Mouse (Mus musculus) forebrain, embryonic 11.5 days (tissue): ENCODE results near the gene Agbl4. TPM values are rescaled to one million over a fixed set of nuclear protein-coding genes. Genes with fewer than 3 reads are reported as not detected.

ENCODE experiments used
- ATAC-seq: fragments of 200-750 bp; cut with Nextera tagmentation; replicated peaks from 2 replicates; pipeline ENCODE4 v1.8.0; 2017; ENCODE audit warnings: moderate TSS enrichment; ENCODE audit not compliant: low FRiP score
- DNase-seq: peaks from one replicate; pipeline ENCODE4 v3.0.0-alpha.2; 2017; ENCODE audit warnings: low spot score
- H3K27ac ChIP-seq: fragments of 300-500 bp; sonication (generic); 2 replicates; pipeline ENCODE4 v1.5.1; 2014; ENCODE audit warnings: low read depth, low read length
- H3K27me3 ChIP-seq: fragments of 300-500 bp; sonication (generic); 2 replicates; pipeline ENCODE4 v1.6.1; 2014; ENCODE audit warnings: mild to moderate bottlenecking, low read length, mixed read lengths; ENCODE audit not compliant: control insufficient read depth, insufficient read depth
- H3K36me3 ChIP-seq: fragments of 300-500 bp; sonication (generic); 2 replicates; pipeline ENCODE4 v1.6.1; 2014; ENCODE audit warnings: mild to moderate bottlenecking, low read length, moderate library complexity, mixed read lengths; ENCODE audit not compliant: control insufficient read depth, insufficient read depth
- H3K4me1 ChIP-seq: fragments of 300-500 bp; sonication (generic); replicated peaks from 2 replicates; pipeline ENCODE4 v1.6.1; 2014; ENCODE audit warnings: low read length, mixed read lengths; ENCODE audit not compliant: control insufficient read depth, insufficient read depth
- H3K4me2 ChIP-seq: fragments of 300-500 bp; sonication (generic); 2 replicates; pipeline ENCODE4 v1.6.1; 2014; ENCODE audit warnings: low read depth, mild to moderate bottlenecking, low read length, moderate library complexity, mixed read lengths; ENCODE audit not compliant: severe bottlenecking
- H3K4me3 ChIP-seq: fragments of 300-500 bp; sonication (generic); 2 replicates; pipeline ENCODE4 v1.5.1; 2014; ENCODE audit warnings: low read depth, low read length
- H3K9ac ChIP-seq: fragments of 300-500 bp; sonication (generic); 2 replicates; pipeline ENCODE4 v1.6.1; 2014; ENCODE audit warnings: low read length
- H3K9me3 ChIP-seq: fragments of 300-500 bp; sonication (generic); 2 replicates; pipeline ENCODE4 v1.6.1; 2016; ENCODE audit warnings: low read length, mixed read lengths; ENCODE audit not compliant: control insufficient read depth
- WGBS: fragments of 180-500 bp; shearing (Covaris S2); extraction: QIAGEN DNeasy Blood & Tissue Kit; methylation state at CpG from one replicate; pipeline ENCODE4 v1.1.7; 2014; 5-methylcytosine and 5-hydroxymethylcytosine counted together
- polyA plus RNA-seq: library from polyadenylated mRNA; unstranded; fragments of >200 nt; fragmentation: Nextera tagmentation; extraction: Ambion mirVana; gene quantifications from 2 replicates; pipeline ENCODE4 v1.2.1, GENCODE M21; 2014

Agbl4 gene
- polyA plus RNA-seq, 1 experiment from 2014 or later, result 1.1 TPM

GRCm38 (mm10) chr4:111624914-111625313 is 1227.5 kb downstream of the Agbl4 start:
- Histone ChIP-seq H3K36me3 (no peaks in the 10 kb centered on the region), H3K4me2 (no peak overlapping the region), H3K27ac (no peak overlapping the region), H3K27me3 (no peaks in the 10 kb centered on the region), H3K4me3 (no peak overlapping the region), H3K4me1 (no peaks in the 10 kb centered on the region), H3K9me3 (no peaks in the 10 kb centered on the region), H3K9ac (no peak overlapping the region)
- DNase-seq (no peak), ATAC-seq (no peak)
- 75% methylated on average over 5 of the region's 5 CpGs for WGBS

- Histone ChIP-seq H3K9me3 (no peaks in the 10 kb centered on the region), H3K27ac (no peak overlapping the region), H3K36me3 (no peaks in the 10 kb centered on the region), H3K4me1 (no peaks in the 10 kb centered on the region), H3K4me2 (no peak overlapping the region), H3K27me3 (no peaks in the 10 kb centered on the region), H3K4me3 (no peak overlapping the region), H3K9ac (no peak overlapping the region)
- ATAC-seq (peak; percentile 87), DNase-seq (peak; percentile 88)
- WGBS, result 40% methylated on average over 8 of the region's 8 CpGs
Observed at GRCm38 (mm10) chr4:111626118-111626830, 1228.8 kb downstream of the Agbl4 start.

DNA sequence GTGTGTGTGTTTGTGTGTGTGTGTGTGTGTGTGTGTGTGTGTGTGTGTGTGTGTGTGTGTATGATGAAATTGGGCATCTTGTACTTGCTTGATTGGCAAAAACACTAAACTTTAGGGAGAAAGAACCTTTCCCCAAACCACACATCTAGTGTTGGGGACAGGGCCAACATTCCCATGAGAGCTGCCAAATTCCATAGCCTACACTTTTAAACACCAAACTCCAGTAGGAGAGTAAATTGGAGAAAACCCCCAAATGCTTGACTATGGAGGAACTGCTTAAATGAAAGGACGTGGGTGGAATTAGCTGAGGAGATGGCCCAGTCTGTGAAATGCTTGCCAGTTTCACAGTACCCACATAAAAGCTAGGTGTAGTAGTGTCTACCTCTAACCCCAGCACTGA is 1235.2 kb downstream of the Agbl4 start:
- ATAC-seq (no peak), DNase-seq (no peak)
- H3K9me3 ChIP-seq, result no peaks in the 10 kb centered on the region
- no peaks in the 10 kb centered on the region for H3K36me3 ChIP-seq
- 84% methylated on average over 1 of the region's 1 CpGs for WGBS
- H3K9ac ChIP-seq, result no peak overlapping the region
- H3K27me3 ChIP-seq, result no peaks in the 10 kb centered on the region
- H3K4me3 ChIP-seq, result no peak overlapping the region
- H3K4me2 ChIP-seq, result no peak overlapping the region
- no peak overlapping the region for H3K27ac ChIP-seq
- no peaks in the 10 kb centered on the region for H3K4me1 ChIP-seq

DNA sequence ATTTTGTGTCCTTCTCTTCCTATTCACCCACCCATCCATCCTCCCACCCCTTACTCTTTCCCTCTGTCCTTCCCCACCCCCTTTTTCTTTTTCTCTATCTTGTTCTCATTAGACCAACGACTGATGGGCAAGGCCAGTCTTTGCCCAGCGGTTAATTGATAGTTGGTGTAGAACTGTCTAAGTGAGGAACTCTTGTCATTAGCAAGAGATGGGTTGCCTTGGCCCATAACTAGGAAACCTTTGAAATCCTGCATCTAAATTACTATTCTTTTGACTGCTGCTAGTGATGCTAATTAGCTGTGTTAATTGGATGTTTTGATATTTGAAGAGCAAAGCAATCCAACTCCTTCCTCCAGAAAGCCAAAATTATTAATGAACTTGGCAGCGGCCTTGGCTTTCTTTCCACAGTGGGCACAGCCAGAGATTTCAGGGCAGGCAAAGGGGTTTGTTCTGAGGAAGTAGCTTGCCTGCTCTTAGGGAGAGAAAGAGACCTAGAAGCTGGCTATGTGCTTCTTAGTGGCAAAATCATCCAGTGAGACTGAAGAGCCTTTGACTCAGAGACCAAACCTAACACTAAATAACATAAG is 1238.2 kb downstream of the Agbl4 start:
- Histone ChIP-seq H3K4me3 (no peak overlapping the region), H3K9me3 (no peaks in the 10 kb centered on the region), H3K36me3 (no peaks in the 10 kb centered on the region), H3K4me2 (no peak overlapping the region), H3K9ac (no peak overlapping the region), H3K27ac (no peak overlapping the region), H3K27me3 (no peaks in the 10 kb centered on the region), H3K4me1 (no peaks in the 10 kb centered on the region)
- no peak for DNase-seq
- ATAC-seq, result peak; percentile 79
- 63% methylated on average over 3 of the region's 3 CpGs for WGBS

GRCm38 (mm10) chr4:111638948-111639708 is 1241.7 kb downstream of the Agbl4 start:
- DNase-seq (no peak), ATAC-seq (no peak)
- whole genome bisulfite sequencing, result 78% methylated on average over 5 of the region's 5 CpGs
- H3K9me3 ChIP-seq, result no peaks in the 10 kb centered on the region
- no peak overlapping the region for H3K4me3 ChIP-seq
- no peaks in the 10 kb centered on the region for H3K4me1 ChIP-seq
- H3K27me3 ChIP-seq, result no peaks in the 10 kb centered on the region
- no peak overlapping the region for H3K27ac ChIP-seq
- no peak overlapping the region for H3K4me2 ChIP-seq
- H3K36me3 ChIP-seq, result no peaks in the 10 kb centered on the region
- H3K9ac ChIP-seq, result no peak overlapping the region

- H3K27me3 ChIP-seq, result no peaks in the 10 kb centered on the region
- ATAC-seq (no peak), DNase-seq (no peak)
- H3K36me3 ChIP-seq, result no peaks in the 10 kb centered on the region
- 72% methylated on average over 6 of the region's 6 CpGs for WGBS
- no peak overlapping the region for H3K4me3 ChIP-seq
- no peak overlapping the region for H3K27ac ChIP-seq
- no peak overlapping the region for H3K4me2 ChIP-seq
- H3K4me1 ChIP-seq, result no peaks in the 10 kb centered on the region
- H3K9ac ChIP-seq, result no peak overlapping the region
- H3K9me3 ChIP-seq, result no peaks in the 10 kb centered on the region
Observed at GRCm38 (mm10) chr4:111645117-111645830, 1247.8 kb downstream of the Agbl4 start.

DNA sequence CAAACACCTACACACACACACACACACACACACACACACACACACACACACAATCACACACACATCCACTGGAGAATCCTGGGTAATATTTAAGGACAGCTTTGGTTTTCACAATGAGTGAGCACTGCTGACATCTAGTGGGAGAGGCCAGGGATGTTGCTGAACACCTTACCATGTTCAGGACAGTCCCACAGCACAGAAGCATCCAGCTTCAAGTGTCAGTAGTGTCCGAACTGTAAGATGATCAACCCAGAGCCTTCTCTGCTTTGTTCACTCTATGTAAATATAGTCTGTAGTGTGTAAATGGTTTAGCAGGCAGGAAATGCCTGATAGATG is 1248.3 kb downstream of the Agbl4 start:
- Histone ChIP-seq H3K4me2 (no peak overlapping the region), H3K9ac (no peak overlapping the region), H3K27ac (no peak overlapping the region), H3K27me3 (no peaks in the 10 kb centered on the region), H3K9me3 (no peaks in the 10 kb centered on the region), H3K4me3 (no peak overlapping the region), H3K4me1 (no peaks in the 10 kb centered on the region), H3K36me3 (no peaks in the 10 kb centered on the region)
- no peak for DNase-seq
- WGBS, result 52% methylated on average over 1 of the region's 1 CpGs
- ATAC-seq, result no peak; the same call in 1 of the 2 replicates

GRCm38 (mm10) chr4:111653451-111653850 is 1256.0 kb downstream of the Agbl4 start:
- DNase-seq (no peak), ATAC-seq (no peak)
- Histone ChIP-seq H3K4me1 (no peaks in the 10 kb centered on the region), H3K4me3 (no peak overlapping the region), H3K36me3 (no peaks in the 10 kb centered on the region), H3K9ac (no peak overlapping the region), H3K27me3 (no peaks in the 10 kb centered on the region), H3K4me2 (no peak overlapping the region), H3K9me3 (no peaks in the 10 kb centered on the region), H3K27ac (no peak overlapping the region)
- WGBS, result 67% methylated on average over 1 of the region's 1 CpGs
